Mouse (Mus musculus): ENCODE data around the gene Olfr1459. TPM values are rescaled to one million over a fixed set of nuclear protein-coding genes. Genes with fewer than 3 reads are reported as not detected.

Gene Olfr1459
- total RNA-seq (2015) (0.09 TPM in 1 of 2 replicates, not detected in the other), total RNA-seq (2017) (not detected in 2 replicates)

DNA sequence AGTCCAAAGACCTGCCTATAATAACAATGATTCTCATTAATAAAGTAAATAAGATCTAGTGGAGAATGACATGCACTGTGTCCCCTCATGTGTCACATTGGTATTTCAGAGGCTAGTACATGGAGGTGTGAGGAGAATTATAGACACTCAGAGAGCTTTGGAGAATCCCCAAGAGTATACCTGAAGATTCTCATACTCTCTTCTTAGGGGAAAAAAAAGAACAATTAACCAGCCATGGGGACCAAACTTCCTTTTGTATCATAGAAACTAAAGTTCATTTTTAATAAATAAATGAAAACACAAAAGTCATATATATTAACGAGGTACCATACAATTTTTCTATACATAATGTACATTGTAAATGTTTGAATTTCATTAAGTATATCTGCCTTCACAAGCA lies at the start of gene Olfr1459:
Olfr1459 (minus strand) TSS at position 101 of the 400 bp plus-strand sequence.
- no peak for ATAC-seq (ENCODE audit: poor library complexity, severe bottlenecking)

DNA sequence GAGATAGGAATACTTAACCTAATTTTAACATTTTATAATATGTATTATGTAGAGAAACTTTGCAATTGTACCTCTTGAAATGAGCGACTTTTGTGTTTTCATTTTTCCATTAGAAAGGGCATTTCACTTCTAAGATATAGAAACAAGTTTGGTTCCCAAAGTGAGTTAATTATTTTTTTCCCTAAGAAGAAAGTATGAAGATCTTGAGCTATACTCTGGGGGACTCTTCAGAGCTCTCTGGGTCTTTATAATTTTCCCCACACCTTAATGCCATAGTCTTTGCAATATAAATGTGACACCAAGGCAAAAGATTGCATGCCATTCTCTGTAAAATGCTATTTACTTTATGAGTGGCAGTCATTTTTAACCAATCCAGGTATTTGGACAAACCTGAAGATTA lies 36.1 kb upstream of the Olfr1459 start, which contains the start of gene Olfr1462:
Olfr1462 (plus strand) TSS at position 301 of the 400 bp plus-strand sequence.
- ATAC-seq (ENCODE audit: poor library complexity, severe bottlenecking) = no peak

DNA sequence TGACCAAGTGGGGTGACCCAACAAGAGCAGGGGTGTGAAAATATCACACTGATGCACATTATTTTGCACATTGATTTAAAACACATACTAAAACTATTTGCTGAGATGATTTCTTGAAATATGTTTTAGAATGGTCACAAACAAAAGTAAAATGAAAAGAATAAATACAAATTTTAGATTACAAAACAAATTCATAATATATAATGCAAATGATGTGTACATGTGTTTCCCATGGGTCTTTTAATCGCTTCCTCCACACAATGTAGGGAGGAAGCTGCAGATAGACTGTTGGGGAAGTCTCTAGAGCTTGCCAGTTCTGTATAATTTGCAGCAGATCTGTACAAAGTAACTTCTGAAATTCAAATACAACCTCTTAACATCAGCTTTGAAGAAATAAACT lies 13.4 kb upstream of the Olfr1459 start, which contains the start of gene Olfr1461:
Olfr1461 (plus strand) TSS at position 301 of the 400 bp plus-strand sequence.
- no peak for ATAC-seq (ENCODE audit: poor library complexity, severe bottlenecking)

DNA sequence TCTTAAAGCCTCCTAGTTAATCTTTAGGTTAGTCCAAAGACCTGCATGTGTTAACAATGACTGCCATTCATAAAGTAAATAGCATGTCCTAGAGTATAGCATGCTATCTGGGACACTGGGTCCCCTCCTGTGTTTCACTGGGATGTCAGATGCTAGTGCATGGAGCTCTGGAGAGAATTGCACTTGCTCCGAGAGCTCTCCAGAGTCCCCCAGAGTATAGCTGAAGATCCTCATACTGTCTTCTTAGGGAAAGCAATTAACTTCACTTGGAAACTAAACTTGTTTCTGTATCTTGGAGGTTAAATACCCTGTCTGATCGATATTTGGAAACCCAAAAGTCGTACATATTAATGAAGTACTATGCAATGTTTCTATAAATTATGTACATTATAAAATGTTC lies 42.7 kb downstream of the Olfr1459 start, which contains the start of gene Olfr1458:
Olfr1458 (minus strand) TSS at position 101 of the 400 bp plus-strand sequence.
- ATAC-seq (ENCODE audit: poor library complexity, severe bottlenecking) = no peak

DNA sequence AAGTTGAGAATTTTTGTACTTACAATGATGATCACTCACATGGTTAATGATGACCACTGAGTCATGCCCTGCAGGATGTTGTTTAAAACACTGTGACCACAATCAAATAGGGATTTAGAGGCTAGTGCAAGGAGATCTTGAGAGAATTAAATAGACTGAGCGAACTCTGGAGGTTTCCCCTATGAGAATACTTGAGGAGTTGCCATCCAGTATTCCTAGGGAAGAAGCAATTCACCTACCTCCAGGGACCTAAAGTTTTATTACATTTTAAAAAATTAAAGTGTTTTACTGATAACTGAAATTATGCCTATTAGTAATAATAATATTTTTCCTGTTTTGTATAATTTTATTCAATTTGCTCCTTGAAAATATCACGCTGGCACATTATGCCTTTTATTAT lies 51.6 kb downstream of the Olfr1459 start, which contains the start of gene Olfr1457:
Olfr1457 (minus strand) TSS at position 101 of the 400 bp plus-strand sequence.
- ATAC-seq (ENCODE audit: poor library complexity, severe bottlenecking) = no peak

DNA sequence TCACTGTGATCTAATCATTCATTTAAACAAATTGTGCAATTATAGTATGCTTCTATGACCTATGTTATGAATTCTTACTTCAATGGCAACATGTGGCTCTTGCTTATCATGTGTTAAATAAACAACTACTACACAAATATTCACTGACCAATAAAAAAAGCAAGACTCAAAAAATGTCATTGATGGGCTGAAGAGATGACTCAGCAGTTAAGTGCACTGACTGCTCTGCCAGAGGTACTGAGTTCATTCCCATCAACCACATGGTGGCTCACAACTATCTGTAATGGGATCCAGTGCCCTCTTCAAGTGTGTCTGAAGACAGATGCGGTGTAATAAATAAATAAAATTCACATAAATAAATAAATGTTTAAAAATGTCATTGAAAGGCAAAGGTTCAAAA lies 55.4 kb downstream of the Olfr1459 start:
- no peak for ATAC-seq (ENCODE audit: poor library complexity, severe bottlenecking)

Other genes with a start within 250 kb of the Olfr1459 start
- not detected in 2 replicates for gene Olfr1447, start 245.8 kb downstream of the Olfr1459 start, total RNA-seq (2015)
- not detected in 2 replicates for gene Olfr1447, start 245.8 kb downstream of the Olfr1459 start, total RNA-seq (2017)
- gene Olfr1448, start 225.1 kb downstream of the Olfr1459 start, total RNA-seq (2015) = not detected in 2 replicates
- not detected in 2 replicates for gene Olfr1448, start 225.1 kb downstream of the Olfr1459 start, total RNA-seq (2017)
- gene Olfr1449, start 218.7 kb downstream of the Olfr1459 start, total RNA-seq (2015) = not detected in 2 replicates
- not detected in 2 replicates for gene Olfr1449, start 218.7 kb downstream of the Olfr1459 start, total RNA-seq (2017)
- gene Olfr1450, start 199.3 kb downstream of the Olfr1459 start, total RNA-seq (2015) = 0.11 TPM in 1 of 2 replicates, not detected in the other
- gene Olfr1450, start 199.3 kb downstream of the Olfr1459 start, total RNA-seq (2017) = not detected in 2 replicates
- gene Olfr1451, start 154.5 kb downstream of the Olfr1459 start, total RNA-seq (2015) = not detected in 2 replicates
- gene Olfr1451, start 154.5 kb downstream of the Olfr1459 start, total RNA-seq (2017) = not detected in 2 replicates
- not detected in 2 replicates for gene Olfr1453, start 121.2 kb downstream of the Olfr1459 start, total RNA-seq (2015)
- not detected in 2 replicates for gene Olfr1453, start 121.2 kb downstream of the Olfr1459 start, total RNA-seq (2017)
- not detected in 2 replicates for gene Olfr1454, start 88.9 kb downstream of the Olfr1459 start, total RNA-seq (2015)
- gene Olfr1454, start 88.9 kb downstream of the Olfr1459 start, total RNA-seq (2017) = not detected in 2 replicates
- not detected in 2 replicates for gene Olfr1457, start 51.7 kb downstream of the Olfr1459 start, total RNA-seq (2015)
- not detected in 2 replicates for gene Olfr1457, start 51.7 kb downstream of the Olfr1459 start, total RNA-seq (2017)
- not detected in 2 replicates for gene Olfr1458, start 42.8 kb downstream of the Olfr1459 start, total RNA-seq (2015)
- not detected in 2 replicates for gene Olfr1458, start 42.8 kb downstream of the Olfr1459 start, total RNA-seq (2017)
- not detected in 2 replicates for gene Olfr1461, start 13.5 kb upstream of the Olfr1459 start, total RNA-seq (2015)
- not detected in 2 replicates for gene Olfr1461, start 13.5 kb upstream of the Olfr1459 start, total RNA-seq (2017)
- not detected in 2 replicates for gene Olfr1462, start 36.2 kb upstream of the Olfr1459 start, total RNA-seq (2015)
- not detected in 2 replicates for gene Olfr1462, start 36.2 kb upstream of the Olfr1459 start, total RNA-seq (2017)
- not detected in 2 replicates for gene Olfr1463, start 81.8 kb upstream of the Olfr1459 start, total RNA-seq (2015)
- gene Olfr1463, start 81.8 kb upstream of the Olfr1459 start, total RNA-seq (2017) = not detected in 2 replicates
- not detected in 2 replicates for gene Olfr1465, start 166.0 kb upstream of the Olfr1459 start, total RNA-seq (2015)
- gene Olfr1465, start 166.0 kb upstream of the Olfr1459 start, total RNA-seq (2017) = not detected in 2 replicates
- not detected in 2 replicates for gene Olfr1466, start 189.3 kb upstream of the Olfr1459 start, total RNA-seq (2015)
- not detected in 2 replicates for gene Olfr1466, start 189.3 kb upstream of the Olfr1459 start, total RNA-seq (2017)
- not detected in 2 replicates for gene Olfr1467, start 212.7 kb upstream of the Olfr1459 start, total RNA-seq (2015)
- gene Olfr1467, start 212.7 kb upstream of the Olfr1459 start, total RNA-seq (2017) = not detected in 2 replicates

All from megakaryocyte, adult 5-6 weeks (primary cell).